Mouse (Mus musculus): Measurements from ENCODE around the gene Sct.

Gene Sct

DNA sequence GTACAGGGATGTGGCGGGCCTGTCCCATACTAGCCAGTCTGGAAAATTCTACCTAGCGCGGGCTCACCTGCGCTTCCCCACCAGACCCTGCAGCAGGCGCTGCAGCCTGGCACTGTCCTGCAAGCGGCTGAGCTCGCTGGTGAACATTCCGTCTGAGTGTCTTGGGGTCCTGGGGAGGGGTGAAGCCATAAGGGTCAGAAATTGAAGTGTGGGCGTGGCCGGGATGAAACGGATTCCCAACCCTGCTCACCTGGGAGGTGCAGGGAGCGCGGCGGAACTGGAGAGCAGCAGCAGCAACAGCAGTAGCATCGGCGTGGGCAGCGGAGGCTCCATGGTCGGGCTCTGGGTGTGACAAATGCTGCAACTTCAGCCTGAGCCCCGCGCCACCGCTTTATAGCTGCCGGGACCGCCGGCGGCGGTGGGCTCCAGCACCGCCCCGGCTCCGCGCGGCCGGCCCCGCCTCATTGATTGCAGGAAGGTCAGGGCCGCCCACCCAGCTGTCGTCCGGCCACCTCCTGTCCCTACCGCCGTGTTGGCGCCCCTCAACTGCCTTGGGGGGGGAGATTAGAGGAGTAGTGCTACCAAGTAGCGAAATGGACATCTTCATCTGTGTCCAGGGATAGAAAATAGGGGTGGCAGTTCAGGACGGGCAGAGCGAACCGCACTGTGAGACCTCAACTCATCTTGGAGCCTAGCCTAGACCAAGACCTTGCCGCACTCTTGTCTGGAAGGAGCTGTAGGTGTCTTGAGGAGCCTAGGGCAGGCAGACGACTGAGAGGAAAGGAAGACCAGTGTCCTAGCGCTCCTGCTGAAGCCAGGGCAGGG is at the start of gene Sct:
Gene Sct, minus strand, starts transcription at position 368 of the 825 bp plus-strand sequence.
- no peak for DNase-seq (ENCODE audit: low spot score in 2 of 2)

- no peak for DNase-seq (ENCODE audit: low spot score in 2 of 2)
These were observed 49.5 kb upstream of the Sct start for GRCm38 (mm10) chr7:141328373-141328990.

DNA sequence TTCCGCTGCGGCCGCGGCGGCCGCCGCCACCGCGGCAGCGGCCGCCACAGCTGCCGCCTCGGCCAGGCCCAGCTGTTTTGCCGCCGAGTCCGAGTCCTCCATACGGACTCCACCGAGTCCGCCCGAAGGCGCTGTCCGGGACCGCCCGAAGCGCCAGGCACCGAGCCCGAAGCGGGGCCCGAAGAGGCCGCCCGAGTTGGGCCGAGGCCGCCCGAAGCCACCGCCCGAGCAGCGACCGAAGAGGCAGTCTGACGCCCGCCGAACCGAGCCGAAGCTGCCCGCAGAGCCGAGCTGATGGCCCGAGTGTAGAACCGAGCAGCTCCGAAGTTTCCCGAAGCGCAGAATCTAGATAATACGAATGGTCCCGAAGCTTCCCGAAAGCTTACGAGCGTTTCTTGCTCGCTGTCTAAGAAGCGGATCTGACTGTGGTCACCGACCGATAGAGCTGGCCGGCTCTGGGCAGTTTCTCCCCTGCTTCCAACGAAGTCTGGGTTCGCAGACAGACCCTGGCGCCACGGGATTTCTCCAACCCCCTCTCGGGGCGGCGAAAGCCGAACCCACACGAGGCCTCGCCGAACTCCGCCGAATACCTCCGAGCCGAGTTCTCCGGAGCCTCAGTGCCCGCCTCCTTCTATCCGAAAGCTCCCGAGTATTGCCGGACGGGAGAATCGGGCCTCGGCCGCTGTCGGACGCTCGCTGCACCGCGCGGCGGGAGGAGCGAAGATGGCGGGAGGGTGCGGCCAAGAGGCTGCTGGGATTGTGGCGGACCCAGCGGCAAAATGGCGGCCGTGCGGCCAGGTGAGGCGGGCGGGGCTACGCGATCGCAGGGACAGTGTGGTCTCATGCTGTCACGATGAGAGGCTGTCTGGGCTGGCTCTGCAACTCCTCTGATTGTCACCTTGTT is 48.8 kb upstream of the Sct start, which contains the start of the genes Deaf1 and Tmem80:
Gene Deaf1, minus strand, starts transcription at position 222 of the 904 bp plus-strand sequence.
Gene Tmem80, plus strand, starts transcription at position 271 of the 904 bp plus-strand sequence.
- DNase-seq (ENCODE audit: low spot score in 2 of 2), result peak; percentile 98 to 100

- peak in 1 of 2 experiments; percentile 22 for DNase-seq (ENCODE audit: low spot score in 2 of 2)
These were observed 47.9 kb upstream of the Sct start for GRCm38 (mm10) chr7:141326546-141327446.

GRCm38 (mm10) chr7:141324686-141325085 is 45.8 kb upstream of the Sct start:
- DNase-seq (ENCODE audit: low spot score in 2 of 2), result no peak

GRCm38 (mm10) chr7:141319446-141319845 is 40.5 kb upstream of the Sct start:
- no peak for DNase-seq (ENCODE audit: low spot score in 2 of 2)

- no peak for DNase-seq (ENCODE audit: low spot score in 2 of 2)
These were observed 38.7 kb upstream of the Sct start for GRCm38 (mm10) chr7:141317619-141318132.

- DNase-seq (ENCODE audit: low spot score in 2 of 2), result peak in 1 of 2 experiments; percentile 56
These were observed 37.0 kb upstream of the Sct start for GRCm38 (mm10) chr7:141315974-141316373.

DNA sequence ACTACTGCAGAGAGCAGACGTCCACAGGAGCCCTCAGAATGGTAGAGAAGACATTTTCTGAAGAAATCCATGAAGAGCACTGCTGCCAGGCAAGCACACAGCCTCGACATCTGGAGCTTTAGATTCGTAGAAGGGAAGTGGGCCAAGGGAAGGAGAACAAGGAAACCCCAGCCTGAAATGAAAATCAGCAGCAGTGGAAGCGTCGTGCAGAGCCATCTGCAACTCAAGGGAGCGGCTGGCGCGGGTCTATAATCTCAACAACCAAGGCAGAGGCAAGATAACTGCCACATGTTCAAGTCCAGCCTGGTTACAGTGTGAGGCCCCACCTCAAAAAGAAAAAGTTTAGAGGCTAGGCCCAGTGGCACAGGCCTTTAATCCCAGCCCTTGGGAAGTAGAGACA is 36.1 kb upstream of the Sct start:
- DNase-seq (ENCODE audit: low spot score in 2 of 2), result peak in 1 of 2 experiments; percentile 32

DNA sequence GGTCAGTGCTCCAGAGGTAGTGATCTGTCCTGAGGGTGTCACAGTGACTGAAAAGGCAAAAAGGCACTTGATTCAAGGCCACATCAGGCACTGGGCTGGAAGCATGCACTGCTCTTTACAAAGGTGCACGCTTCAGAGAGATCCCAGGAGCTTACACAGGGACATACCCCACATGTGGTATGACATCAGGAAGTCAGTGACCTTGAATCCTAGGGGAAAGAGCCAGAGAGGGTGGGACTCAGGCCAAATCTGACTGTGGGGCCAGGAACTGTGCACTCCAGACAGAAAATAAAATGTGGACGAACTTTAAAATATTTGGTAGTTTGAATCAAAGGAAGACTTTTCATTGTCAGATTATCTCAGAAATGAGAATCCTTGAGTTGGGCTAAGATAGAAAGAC is 35.5 kb upstream of the Sct start:
- DNase-seq (ENCODE audit: low spot score in 2 of 2), result no peak

DNA sequence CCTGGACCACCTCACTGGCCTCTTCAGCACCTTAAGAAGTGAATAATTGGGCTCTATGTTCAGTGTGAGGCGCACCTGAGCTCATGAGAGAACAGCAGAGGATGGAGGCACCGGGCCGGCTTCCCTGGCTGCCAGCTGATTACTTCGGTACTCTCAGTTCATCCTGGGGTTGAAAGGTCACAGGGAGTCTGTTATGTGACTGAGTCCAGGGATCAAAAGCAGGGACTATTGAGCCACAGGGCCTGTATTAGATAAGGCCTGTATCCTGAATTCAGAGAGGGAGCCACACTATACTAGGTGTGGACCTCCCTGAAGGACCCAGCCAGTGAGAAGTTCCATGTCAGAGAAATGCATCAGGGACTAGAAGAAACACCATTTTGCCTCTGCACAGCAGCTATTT is 25.6 kb upstream of the Sct start:
- DNase-seq (ENCODE audit: low spot score in 2 of 2), result no peak

DNA sequence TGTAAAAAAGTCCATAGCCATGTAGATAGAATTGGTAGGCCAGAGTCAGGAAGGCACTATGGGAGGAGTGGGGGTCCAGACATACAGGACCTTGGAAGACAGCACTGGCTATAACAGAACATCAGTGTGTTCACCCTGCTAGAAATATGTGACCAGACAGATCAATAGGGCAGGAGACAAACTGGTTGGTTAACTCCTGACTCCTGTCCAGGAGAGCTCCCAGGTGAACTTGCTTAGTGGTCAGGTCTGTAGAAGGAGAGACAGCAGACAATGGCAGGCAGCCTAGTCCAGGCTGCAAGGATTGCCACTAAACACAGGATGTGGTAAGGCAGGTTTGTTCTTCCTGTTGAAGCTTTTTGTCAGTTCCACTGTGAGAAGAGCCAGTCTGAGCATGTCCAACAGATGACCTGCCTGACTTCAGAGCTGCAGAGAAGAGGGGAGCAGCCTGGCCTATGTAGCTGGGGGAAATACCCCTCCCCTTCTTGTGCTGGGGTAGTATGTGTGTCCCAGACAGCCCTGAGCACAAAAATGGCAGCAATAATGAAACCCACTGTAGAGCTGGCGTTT is 23.9 kb upstream of the Sct start:
- DNase-seq (ENCODE audit: low spot score in 2 of 2), result no peak

- no peak for DNase-seq (ENCODE audit: low spot score in 2 of 2)
These were observed 22.5 kb upstream of the Sct start for GRCm38 (mm10) chr7:141301386-141301785.

GRCm38 (mm10) chr7:141299175-141299574 is 20.2 kb upstream of the Sct start:
- no peak for DNase-seq (ENCODE audit: low spot score in 2 of 2)

DNA sequence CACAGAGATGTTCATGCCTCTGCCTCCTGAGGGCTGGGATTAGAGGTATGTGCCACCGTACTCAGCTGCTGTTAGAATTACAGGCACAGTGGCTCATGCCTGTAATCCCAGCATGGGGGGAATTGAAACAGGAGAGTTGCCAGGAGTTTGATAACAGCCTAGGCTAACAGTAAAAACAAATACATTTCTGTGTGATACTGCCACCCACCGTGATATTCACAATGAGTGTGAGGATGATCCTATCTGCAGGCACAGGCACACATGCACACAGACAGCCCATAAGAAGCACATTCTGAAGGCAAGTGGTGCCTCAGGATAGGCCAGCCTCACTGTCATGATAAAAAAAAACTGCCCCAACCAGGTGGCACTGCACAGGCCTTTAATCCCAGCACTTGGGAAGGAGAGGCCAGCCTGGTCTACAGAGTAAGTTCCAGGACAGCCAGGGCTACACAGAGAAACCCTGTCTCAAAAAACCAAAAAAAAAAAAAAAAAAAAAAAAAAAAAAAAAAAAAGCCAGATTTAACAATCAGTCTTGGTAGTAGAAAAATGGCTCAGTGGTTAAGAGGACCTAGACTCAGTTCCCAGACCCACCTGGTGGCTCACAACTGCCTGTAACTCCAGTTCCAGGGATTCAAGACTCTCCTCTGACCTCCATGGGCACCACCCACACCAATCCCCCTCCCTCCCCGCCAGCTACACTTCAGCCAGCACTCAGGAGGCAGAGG is 19.2 kb upstream of the Sct start:
- no peak for DNase-seq (ENCODE audit: low spot score in 2 of 2)

DNA sequence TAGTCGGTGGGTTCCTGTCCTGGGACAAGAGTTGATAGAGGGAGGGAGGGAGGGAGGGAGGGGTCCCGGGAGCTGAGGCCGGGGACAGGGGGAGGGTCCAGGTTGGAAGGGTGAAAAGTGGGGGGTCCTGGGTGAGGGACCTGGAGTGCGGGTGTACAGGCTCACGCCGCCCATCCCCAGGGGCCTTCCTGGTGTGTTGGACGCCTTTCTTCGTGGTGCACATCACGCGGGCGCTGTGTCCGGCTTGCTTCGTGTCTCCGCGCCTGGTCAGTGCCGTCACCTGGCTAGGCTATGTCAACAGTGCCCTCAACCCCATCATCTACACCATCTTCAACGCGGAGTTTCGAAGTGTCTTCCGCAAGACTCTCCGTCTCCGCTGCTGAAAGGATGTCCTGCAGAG is 15.5 kb upstream of the Sct start:
- DNase-seq (ENCODE audit: low spot score in 2 of 2), result no peak

DNA sequence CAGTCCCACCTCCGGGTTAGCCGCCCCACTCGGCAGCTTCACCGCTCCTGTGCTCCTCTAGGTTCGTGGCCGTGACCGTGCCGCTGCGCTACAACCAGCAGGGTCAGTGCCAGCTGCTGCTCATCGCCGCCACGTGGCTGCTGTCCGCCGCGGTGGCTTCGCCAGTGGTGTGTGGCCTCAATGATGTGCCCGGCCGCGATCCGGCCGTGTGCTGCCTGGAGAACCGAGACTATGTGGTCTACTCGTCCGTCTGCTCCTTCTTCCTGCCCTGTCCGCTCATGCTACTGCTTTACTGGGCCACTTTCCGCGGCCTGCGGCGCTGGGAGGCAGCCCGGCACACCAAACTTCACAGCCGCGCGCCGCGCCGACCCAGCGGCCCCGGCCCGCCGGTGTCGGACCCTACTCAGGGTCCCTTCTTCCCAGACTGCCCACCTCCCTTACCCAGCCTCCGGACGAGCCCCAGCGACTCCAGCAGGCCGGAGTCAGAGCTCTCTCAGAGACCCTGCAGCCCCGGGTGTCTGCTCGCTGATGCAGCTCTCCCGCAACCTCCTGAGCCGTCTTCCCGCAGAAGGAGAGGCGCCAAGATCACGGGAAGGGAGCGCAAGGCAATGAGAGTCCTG is 15.0 kb upstream of the Sct start:
- DNase-seq (ENCODE audit: low spot score in 2 of 2), result no peak

DNA sequence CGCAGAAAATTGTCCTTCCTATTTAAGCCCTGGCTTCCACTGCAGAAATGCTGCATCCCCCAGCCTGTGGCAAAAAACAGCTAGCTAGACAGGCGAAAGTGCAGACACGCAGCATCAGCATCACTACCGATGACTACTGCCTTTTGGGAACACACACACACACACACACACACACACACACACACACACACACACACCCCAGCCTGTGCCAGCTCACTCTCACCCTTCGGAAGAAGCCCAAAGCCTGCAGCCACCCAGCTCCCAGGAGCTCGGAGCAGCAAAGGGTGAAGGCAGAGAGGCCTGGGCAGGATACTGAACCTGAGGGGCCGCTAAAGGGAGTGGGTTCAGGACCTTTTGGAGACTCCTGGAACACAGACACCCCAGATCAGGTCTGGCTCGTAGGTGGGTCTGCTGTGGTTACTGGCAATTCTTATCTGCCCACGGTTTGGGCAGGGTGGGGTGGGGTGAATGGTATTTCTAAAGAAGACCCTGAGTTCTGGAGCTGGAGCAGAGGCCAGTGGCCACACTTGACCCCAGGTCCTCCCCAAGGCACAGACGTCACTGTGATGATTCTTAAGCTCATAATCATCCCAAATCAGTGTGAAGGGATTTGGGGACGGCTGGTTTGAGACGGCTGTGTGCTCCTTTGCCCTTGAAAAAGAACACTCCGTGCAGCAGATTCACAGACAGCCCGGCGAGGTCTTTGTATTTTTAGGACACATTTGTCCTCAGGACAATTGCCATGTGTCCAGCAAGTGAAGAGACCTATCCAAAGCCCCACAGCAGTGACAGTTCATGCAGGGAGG is 13.9 kb upstream of the Sct start:
- no peak for DNase-seq (ENCODE audit: low spot score in 2 of 2)
